Mouse (Mus musculus): ENCODE results near the gene Clstn1.

GRCm38 (mm10) chr4:149572446-149572845, 13.8 kb upstream of the Clstn1 start:
- TF ChIP-seq CTCF (IDR thresholded peaks at IDR 0.05) (no peak), POLR2A (IDR thresholded peaks at IDR 0.05; ENCODE audit: insufficient read depth, low read depth, low read length) (no peak)

Data from heart, adult 2 months (tissue).